Mouse (Mus musculus) hindbrain, postnatal 0 days (tissue): ENCODE results near the gene Foxp1. TPM values are rescaled to one million over a fixed set of nuclear protein-coding genes. Genes with fewer than 3 reads are reported as not detected.

Experiments used
- ATAC-seq: fragments of 200-750 bp; cut with Nextera tagmentation; 2 replicates; pipeline ENCODE4 v1.8.0; 2017; ENCODE audit warnings: mild to moderate bottlenecking, moderate TSS enrichment, moderate library complexity
- DNase-seq: peaks from one replicate; pipeline ENCODE4 v3.0.0-alpha.2; 2015; ENCODE audit warnings: low spot score
- H3K27ac ChIP-seq: fragments of 300-500 bp; sonication (generic); 2 replicates; pipeline ENCODE4 v1.5.1; 2014; ENCODE audit warnings: mild to moderate bottlenecking
- H3K27me3 ChIP-seq: fragments of 300-500 bp; sonication (generic); 2 replicates; pipeline ENCODE4 v1.6.1; 2014; ENCODE audit warnings: low read length, mixed read lengths; ENCODE audit not compliant: insufficient read depth
- H3K36me3 ChIP-seq: fragments of 300-500 bp; sonication (generic); 2 replicates; pipeline ENCODE4 v1.6.1; 2014; ENCODE audit warnings: low read length, mixed read lengths; ENCODE audit not compliant: insufficient read depth
- H3K4me1 ChIP-seq: fragments of 300-500 bp; sonication (generic); 2 replicates; pipeline ENCODE4 v1.6.1; 2014; ENCODE audit warnings: antibody characterized with exemption, low read length, mixed read lengths; ENCODE audit not compliant: insufficient read depth
- H3K4me2 ChIP-seq: fragments of 300-500 bp; sonication (generic); 2 replicates; pipeline ENCODE4 v1.6.1; 2014; ENCODE audit warnings: low read depth, mild to moderate bottlenecking, low read length, moderate library complexity, mixed read lengths
- H3K4me3 ChIP-seq: fragments of 300-500 bp; sonication (generic); 2 replicates; pipeline ENCODE4 v1.5.1; 2014; ENCODE audit warnings: low read length
- H3K9ac ChIP-seq: fragments of 300-500 bp; sonication (generic); replicated peaks from 2 replicates; pipeline ENCODE4 v1.6.1; 2014; ENCODE audit warnings: mild to moderate bottlenecking, low read length, moderate library complexity, mixed read lengths
- H3K9me3 ChIP-seq: fragments of 300-500 bp; sonication (generic); 2 replicates; pipeline ENCODE4 v1.6.1; 2016; ENCODE audit warnings: low read length, mixed read lengths
- CTCF ChIP-seq: IDR thresholded peaks from 2 replicates; pipeline ENCODE4 v1.5.1; 2016; ENCODE audit warnings: antibody characterized with exemption, control low read depth, low read depth
- WGBS: fragments of 180-500 bp; shearing (Covaris S2); extraction: QIAGEN DNeasy Blood & Tissue Kit; methylation state at CpG from one replicate; pipeline ENCODE4 v1.1.7; 2014; 5-methylcytosine and 5-hydroxymethylcytosine counted together
- polyA plus RNA-seq: library from polyadenylated mRNA; unstranded; fragments of >200 nt; fragmentation: Nextera tagmentation; extraction: Ambion mirVana; gene quantifications from 2 replicates; pipeline ENCODE4 v1.2.1, GENCODE M21; 2015
- total RNA-seq: library from RNA; depleted of rRNA; stranded (reverse); fragments of >200 nt; gene quantifications from 2 replicates; pipeline ENCODE4 v1.2.3, GENCODE M21; 2014

The Foxp1 gene
- total and polyA plus RNA-seq, 2 experiments from 2014 or later, result 53.6 to 54.8 TPM

DNA sequence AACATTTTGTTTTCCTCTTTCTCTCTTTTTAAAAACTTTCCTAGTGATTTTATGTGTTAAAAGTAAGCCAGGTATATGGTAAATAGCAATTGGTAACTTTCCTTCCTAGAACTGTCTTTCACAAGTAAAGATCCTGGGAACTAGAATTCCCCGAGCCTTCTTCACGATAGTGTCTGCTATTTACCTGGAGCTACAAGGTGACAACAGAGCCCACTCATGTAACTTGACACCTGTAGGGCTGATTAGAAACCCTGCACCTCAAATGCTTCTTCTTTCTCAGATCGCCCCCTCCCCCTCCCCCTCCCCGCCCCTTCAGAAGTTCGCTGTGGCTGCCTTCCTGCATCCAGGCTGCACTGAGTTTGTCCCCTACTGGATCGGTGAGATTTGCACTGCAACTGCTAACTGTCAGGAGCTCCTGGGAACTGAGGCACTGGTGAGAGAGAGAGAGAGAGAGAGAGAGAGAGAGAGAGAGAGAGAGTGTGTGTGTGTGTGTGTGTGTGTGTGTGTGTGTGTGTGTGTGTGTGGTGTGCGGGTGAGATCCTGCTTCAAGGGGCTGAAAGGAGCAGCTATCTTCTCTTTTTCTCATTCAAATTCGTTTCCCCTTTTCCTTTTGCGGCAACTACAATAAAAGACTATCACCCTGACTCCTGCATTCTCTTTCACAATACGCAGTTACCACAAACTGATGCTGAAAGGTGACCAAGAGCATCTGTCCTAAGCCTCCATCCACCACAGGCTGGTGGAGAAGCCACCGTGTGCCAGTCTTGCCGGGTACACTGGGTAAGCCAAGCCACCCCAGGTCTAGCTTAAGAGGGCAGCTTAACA is 259.2 kb downstream of the Foxp1 start:
- no peak overlapping the region for H3K4me2 ChIP-seq
- H3K9ac ChIP-seq, result no peak overlapping the region
- H3K27me3 ChIP-seq, result no peaks in the 10 kb centered on the region
- DNase-seq, result no peak
- no peak for TF ChIP-seq CTCF
- H3K9me3 ChIP-seq, result no peaks in the 10 kb centered on the region
- no peak overlapping the region for H3K4me3 ChIP-seq
- H3K27ac ChIP-seq, result no peak overlapping the region
- H3K4me1 ChIP-seq, result peaks cover 3% of the 10 kb centered on the region
- no peaks in the 10 kb centered on the region for H3K36me3 ChIP-seq
- WGBS, result 31% methylated on average over 11 of the region's 12 CpGs
- ATAC-seq, result no peak

DNA sequence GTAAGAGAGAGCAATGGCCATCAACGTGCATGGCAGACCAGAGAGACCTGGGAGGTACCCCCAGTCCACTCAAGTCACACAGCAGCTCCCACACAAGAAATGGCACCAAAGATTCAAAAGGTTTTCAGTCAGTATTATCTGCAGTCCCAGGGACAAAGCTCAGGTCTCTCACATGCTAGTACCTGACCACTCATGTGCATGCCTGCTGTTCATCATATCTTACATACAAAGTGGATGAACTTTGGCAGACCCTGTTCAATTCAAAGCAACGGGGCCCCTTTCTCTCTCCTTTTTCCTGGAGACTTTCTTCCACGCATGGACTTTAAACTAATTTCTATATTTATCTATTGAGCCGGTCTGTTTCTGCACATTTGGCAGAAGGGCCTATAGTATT is 260.8 kb downstream of the Foxp1 start:
- Histone ChIP-seq H3K27me3 (no peaks in the 10 kb centered on the region), H3K9me3 (no peaks in the 10 kb centered on the region), H3K4me2 (no peak overlapping the region), H3K27ac (no peak overlapping the region), H3K36me3 (no peaks in the 10 kb centered on the region), H3K4me3 (no peak overlapping the region), H3K4me1 (no peaks in the 10 kb centered on the region; the same call in 1 of the 2 replicates), H3K9ac (no peak overlapping the region)
- DNase-seq (no peak), ATAC-seq (no peak)
- TF ChIP-seq CTCF, result no peak
- WGBS, result 55% methylated on average over 4 of the region's 4 CpGs

DNA sequence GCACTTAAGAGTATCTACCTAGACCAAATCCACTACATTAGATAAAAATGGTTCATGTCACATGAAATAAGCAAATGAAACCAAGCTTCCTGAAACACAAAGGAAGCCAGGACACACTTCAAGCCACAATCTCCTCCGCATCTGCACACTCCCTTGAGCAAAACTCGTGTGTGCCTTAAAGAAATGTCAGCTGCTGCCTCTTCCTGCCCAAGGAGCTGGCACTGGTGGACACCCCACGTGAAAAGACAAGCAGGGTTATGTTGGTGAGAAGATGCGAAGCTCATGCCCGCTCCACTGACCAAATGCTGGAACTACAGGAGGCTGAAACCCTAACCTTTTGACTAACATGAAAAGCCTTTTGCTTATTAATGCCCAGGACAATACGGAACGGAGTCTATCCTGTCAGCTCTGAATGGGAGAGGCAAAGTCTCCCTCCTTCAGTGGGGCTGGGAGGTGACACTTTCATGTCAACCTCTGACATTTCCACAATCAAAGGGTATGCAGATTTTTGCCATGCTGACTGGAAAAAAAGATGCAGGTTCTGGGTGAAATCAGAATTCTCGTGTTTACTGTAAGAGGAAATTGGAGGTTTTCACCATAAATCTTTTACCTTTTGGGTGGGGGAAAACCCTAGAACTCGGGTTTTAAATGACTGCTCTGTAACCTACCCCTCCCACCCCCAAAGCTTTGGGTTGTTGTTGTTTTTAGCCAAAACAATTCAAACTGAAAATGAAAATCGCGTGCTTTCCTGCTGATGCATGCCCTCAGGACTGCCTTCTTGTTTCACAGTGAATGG is 261.4 kb downstream of the Foxp1 start:
- TF ChIP-seq CTCF, result no peak; the same call in 1 of the 2 replicates
- no peak overlapping the region for H3K4me2 ChIP-seq
- no peak overlapping the region for H3K9ac ChIP-seq
- no peaks in the 10 kb centered on the region for H3K36me3 ChIP-seq
- H3K4me1 ChIP-seq, result no peaks in the 10 kb centered on the region; the same call in 1 of the 2 replicates
- H3K27ac ChIP-seq, result no peak overlapping the region
- no peak overlapping the region for H3K4me3 ChIP-seq
- no peaks in the 10 kb centered on the region for H3K27me3 ChIP-seq
- 51% methylated on average over 11 of the region's 11 CpGs for WGBS
- no peak for DNase-seq
- no peak for ATAC-seq
- no peaks in the 10 kb centered on the region for H3K9me3 ChIP-seq

DNA sequence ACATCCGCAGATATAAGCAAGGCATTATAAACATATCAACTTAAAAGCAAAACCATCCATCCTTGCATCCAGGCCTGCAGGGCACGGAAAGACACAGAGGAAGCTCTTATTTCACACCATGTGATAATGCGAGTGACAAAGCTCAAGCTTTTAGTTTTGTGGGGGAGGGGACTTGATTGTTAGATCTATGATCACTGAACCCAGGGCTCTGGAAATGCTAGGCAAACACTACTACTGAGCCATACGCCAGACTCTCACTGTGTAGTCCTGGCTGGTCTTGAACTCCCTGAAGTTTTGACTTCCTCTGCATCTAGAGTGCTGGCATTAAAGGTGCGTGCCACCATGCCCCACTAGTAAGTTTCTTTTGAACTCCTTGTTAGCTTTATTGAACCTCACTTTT is 264.2 kb downstream of the Foxp1 start:
- H3K36me3 ChIP-seq, result no peaks in the 10 kb centered on the region
- WGBS, result 82% methylated on average over 5 of the region's 5 CpGs
- H3K4me3 ChIP-seq, result no peak overlapping the region
- DNase-seq (no peak), ATAC-seq (no peak)
- H3K9me3 ChIP-seq, result no peaks in the 10 kb centered on the region
- no peak for TF ChIP-seq CTCF
- H3K27me3 ChIP-seq, result no peaks in the 10 kb centered on the region
- H3K27ac ChIP-seq, result no peak overlapping the region
- H3K4me1 ChIP-seq, result no peaks in the 10 kb centered on the region
- H3K9ac ChIP-seq, result no peak overlapping the region
- H3K4me2 ChIP-seq, result no peak overlapping the region

DNA sequence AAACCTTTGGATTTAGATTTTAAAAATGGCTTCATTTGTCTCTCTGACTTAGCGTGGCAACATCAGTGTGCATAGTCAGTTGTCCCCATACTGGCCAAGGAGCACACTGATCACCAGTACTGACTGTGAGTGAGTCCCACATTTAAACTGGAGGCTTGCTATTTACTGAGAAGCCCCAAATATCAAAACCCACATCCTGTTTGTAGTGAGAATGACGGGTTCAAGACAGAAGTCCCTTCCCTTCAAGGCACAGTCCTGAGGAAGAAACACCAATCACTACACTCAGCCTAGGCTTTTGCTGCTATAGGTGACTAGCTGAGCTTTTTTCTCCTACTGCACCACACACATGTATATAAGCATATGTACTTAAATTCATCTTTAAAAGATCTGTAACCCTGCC is 264.8 kb downstream of the Foxp1 start:
- Histone ChIP-seq H3K4me2 (no peak overlapping the region), H3K9me3 (no peaks in the 10 kb centered on the region), H3K36me3 (no peaks in the 10 kb centered on the region), H3K4me3 (no peak overlapping the region), H3K27me3 (no peaks in the 10 kb centered on the region), H3K4me1 (no peaks in the 10 kb centered on the region), H3K9ac (no peak overlapping the region), H3K27ac (no peak overlapping the region)
- DNase-seq, result no peak
- TF ChIP-seq CTCF, result no peak
- 88% methylated on average over 2 of the region's 2 CpGs for WGBS
- ATAC-seq, result no peak

DNA sequence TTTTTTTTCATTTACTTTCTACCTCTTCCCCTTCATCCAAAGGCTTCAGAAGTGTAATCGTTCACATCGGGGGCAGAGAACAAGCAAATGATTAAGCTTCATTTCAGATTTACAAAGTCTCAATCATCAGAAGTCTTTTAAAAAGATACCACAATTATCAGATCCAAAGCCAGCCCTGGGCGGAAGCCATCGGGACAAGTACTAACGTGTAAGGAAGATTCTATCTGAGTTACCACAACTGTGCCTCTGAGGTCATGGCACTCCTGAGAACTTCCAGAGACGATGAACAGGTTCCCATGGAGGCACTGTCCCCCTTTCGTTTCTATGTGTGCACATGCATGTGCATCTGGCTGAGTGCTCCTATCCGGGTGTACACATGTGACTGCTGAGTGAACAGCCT is 269.2 kb downstream of the Foxp1 start:
- H3K9ac ChIP-seq, result no peak overlapping the region
- no peak for ATAC-seq
- no peak for TF ChIP-seq CTCF
- H3K36me3 ChIP-seq, result no peaks in the 10 kb centered on the region
- 90% methylated on average over 8 of the region's 8 CpGs for WGBS
- H3K9me3 ChIP-seq, result no peaks in the 10 kb centered on the region
- DNase-seq, result no peak
- no peak overlapping the region for H3K27ac ChIP-seq
- no peaks in the 10 kb centered on the region for H3K27me3 ChIP-seq
- H3K4me1 ChIP-seq, result no peaks in the 10 kb centered on the region
- no peak overlapping the region for H3K4me3 ChIP-seq
- H3K4me2 ChIP-seq, result no peak overlapping the region
